Mouse (Mus musculus) CH12.LX (cell line): ENCODE measurements around the gene Trpm3. TPM values are rescaled to one million over a fixed set of nuclear protein-coding genes. Genes with fewer than 3 reads are reported as not detected.

Experiments used
- DNase-seq: peaks from one replicate; pipeline ENCODE4 v3.0.0-alpha.2; 2013; ENCODE audit errors: extremely low read depth
- H3K27ac ChIP-seq: 2 replicates; pipeline ENCODE4 v1.5.1; 2012; ENCODE audit warnings: low read depth, mild to moderate bottlenecking, control low read depth, moderate library complexity; ENCODE audit not compliant: insufficient read depth
- H3K27me3 ChIP-seq: replicated peaks from 2 replicates; pipeline ENCODE3; 2012; ENCODE audit warnings: inconsistent platforms
- H3K36me3 ChIP-seq, 2 experiments: replicated peaks in 1 of 2; 2 replicates each; pipeline versions ENCODE3 to v1.6.1; 2012; ENCODE audit warnings: inconsistent platforms in 1 of 2, low read length in 1 of 2, mild to moderate bottlenecking in 1 of 2, mixed read lengths in 1 of 2, moderate library complexity in 1 of 2; ENCODE audit not compliant: control insufficient read depth in 1 of 2, insufficient read depth in 1 of 2
- H3K4me1 ChIP-seq, 2 experiments: 2 replicates each; pipeline ENCODE4 v1.6.1; 2012; ENCODE audit warnings: inconsistent platforms in 1 of 2, moderate library complexity in 1 of 2; ENCODE audit not compliant: insufficient read depth in 2 of 2, control insufficient read depth in 1 of 2
- H3K4me2 ChIP-seq: 2 replicates; pipeline ENCODE4 v1.6.1; 2012; ENCODE audit warnings: low read depth, mild to moderate bottlenecking, control low read depth; ENCODE audit not compliant: poor library complexity, insufficient read depth, severe bottlenecking
- H3K4me3 ChIP-seq, 3 experiments: fragments of 150-350 bp in 1 of 3; sonication (generic) in 1 of 3; replicated peaks in 1 of 3; 2 replicates each; pipeline versions ENCODE3 to v1.5.1; 2011 to 2012; ENCODE audit warnings: low read depth in 2 of 3, low read length in 2 of 3, mild to moderate bottlenecking in 2 of 3, moderate library complexity in 2 of 3, control low read depth in 1 of 3, improper control_type of control experiment in 1 of 3, inconsistent platforms in 1 of 3, mixed read lengths in 1 of 3; ENCODE audit not compliant: poor library complexity in 1 of 3
- H3K79me2 ChIP-seq: replicated peaks from 2 replicates; pipeline ENCODE4 v1.6.1; 2012; ENCODE audit warnings: mild to moderate bottlenecking, moderate library complexity; ENCODE audit not compliant: control insufficient read depth, poor library complexity, insufficient read depth, severe bottlenecking; ENCODE audit errors: extremely low read depth
- H3K9ac ChIP-seq: 2 replicates; pipeline ENCODE4 v1.6.1; 2012; ENCODE audit warnings: low read depth, mild to moderate bottlenecking, control low read depth, moderate library complexity; ENCODE audit not compliant: insufficient read depth
- H3K9me3 ChIP-seq: replicated peaks from 2 replicates; pipeline ENCODE3; 2012; ENCODE audit warnings: low read length, inconsistent platforms, mixed read lengths
- CHD1 ChIP-seq: IDR thresholded peaks from 2 replicates; pipeline ENCODE4 v1.6.1; 2012; ENCODE audit warnings: low read depth, low read length, improper control_type of control experiment, inconsistent platforms
- CTCF ChIP-seq, 2 experiments: IDR thresholded peaks in 1 of 2; conservative IDR thresholded peaks in 1 of 2; 2 replicates each; pipeline ENCODE4 v1.5.1; 2011 to 2012; ENCODE audit warnings: low read depth in 2 of 2, low read length in 2 of 2, improper control_type of control experiment in 1 of 2, inconsistent platforms in 1 of 2, mild to moderate bottlenecking in 1 of 2, moderate library complexity in 1 of 2
- E2F4 ChIP-seq: IDR thresholded peaks from 2 replicates; pipeline ENCODE4 v1.6.1; 2011; ENCODE audit warnings: low read depth, low read length, improper control_type of control experiment; ENCODE audit not compliant: insufficient replicate concordance
- ETS1 ChIP-seq: conservative IDR thresholded peaks from 2 replicates; pipeline ENCODE4 v1.6.1; 2012; ENCODE audit warnings: low read depth, mild to moderate bottlenecking, inconsistent platforms, low read length, improper control_type of control experiment, moderate library complexity
- HCFC1 ChIP-seq: IDR thresholded peaks from 2 replicates; pipeline ENCODE4 v1.6.1; 2012; ENCODE audit warnings: low read depth, mild to moderate bottlenecking, inconsistent platforms, low read length, improper control_type of control experiment
- IRF4 ChIP-seq: IDR thresholded peaks from 2 replicates; pipeline ENCODE4 v1.6.1; 2014; ENCODE audit warnings: low read depth, mild to moderate bottlenecking, inconsistent platforms, low read length, improper control_type of control experiment
- JUN ChIP-seq: IDR thresholded peaks from 2 replicates; pipeline ENCODE4 v1.6.1; 2011; ENCODE audit warnings: low read depth, mild to moderate bottlenecking, low read length, improper control_type of control experiment, moderate library complexity; ENCODE audit not compliant: insufficient read depth
- KAT2A ChIP-seq: IDR thresholded peaks from 2 replicates; pipeline ENCODE4 v1.6.1; 2012; ENCODE audit warnings: low read length, improper control_type of control experiment, inconsistent platforms; ENCODE audit not compliant: insufficient replicate concordance
- MAFK ChIP-seq: IDR thresholded peaks from 2 replicates; pipeline ENCODE4 v1.6.1; 2011; ENCODE audit warnings: low read length, improper control_type of control experiment; ENCODE audit not compliant: insufficient replicate concordance
- MAX ChIP-seq: IDR thresholded peaks from 2 replicates; pipeline ENCODE4 v1.6.1; 2011; ENCODE audit warnings: low read length, improper control_type of control experiment
- MAZ ChIP-seq: IDR thresholded peaks from 2 replicates; pipeline ENCODE4 v1.6.1; 2012; ENCODE audit warnings: low read depth, mild to moderate bottlenecking, inconsistent platforms, low read length, improper control_type of control experiment, moderate library complexity
- MYC ChIP-seq: IDR thresholded peaks from 2 replicates; pipeline ENCODE4 v1.6.1; 2011; ENCODE audit warnings: low read depth, mild to moderate bottlenecking, improper control_type of control experiment, low read length
- NELFE ChIP-seq: IDR thresholded peaks from 2 replicates; pipeline ENCODE4 v1.6.1; 2011; ENCODE audit warnings: low read depth, low read length, improper control_type of control experiment
- NRF1 ChIP-seq: IDR thresholded peaks from 2 replicates; pipeline ENCODE4 v1.6.1; 2014; ENCODE audit warnings: low read depth, mild to moderate bottlenecking, inconsistent platforms, low read length, improper control_type of control experiment, moderate library complexity
- PAX5 ChIP-seq: IDR thresholded peaks from 2 replicates; pipeline ENCODE4 v1.6.1; 2012; ENCODE audit warnings: low read length, inconsistent platforms, mixed read lengths
- POLR2A ChIP-seq: IDR thresholded peaks from 2 replicates; pipeline ENCODE4 v1.6.1; 2011; ENCODE audit warnings: low read depth, mild to moderate bottlenecking, improper control_type of control experiment, low read length
- RAD21 ChIP-seq: IDR thresholded peaks from 2 replicates; pipeline ENCODE4 v1.6.1; 2011; ENCODE audit warnings: low read depth, mild to moderate bottlenecking, low read length, improper control_type of control experiment, moderate library complexity
- RCOR1 ChIP-seq: conservative IDR thresholded peaks from 2 replicates; pipeline ENCODE4 v1.6.1; 2012; ENCODE audit warnings: low read depth, mild to moderate bottlenecking, inconsistent platforms, low read length, improper control_type of control experiment
- SIN3A ChIP-seq: IDR thresholded peaks from 2 replicates; pipeline ENCODE4 v1.6.1; 2012; ENCODE audit warnings: low read length, improper control_type of control experiment, inconsistent platforms
- TBP ChIP-seq: conservative IDR thresholded peaks from 2 replicates; pipeline ENCODE4 v1.6.1; 2011; ENCODE audit warnings: low read depth, low read length, improper control_type of control experiment
- TCF12 ChIP-seq: IDR thresholded peaks from 2 replicates; pipeline ENCODE4 v1.6.1; 2014; ENCODE audit warnings: low read depth, mild to moderate bottlenecking, inconsistent platforms, low read length, improper control_type of control experiment
- UBTF ChIP-seq: IDR thresholded peaks from 2 replicates; pipeline ENCODE4 v1.6.1; 2012; ENCODE audit warnings: low read depth, mild to moderate bottlenecking, inconsistent platforms, low read length, improper control_type of control experiment, moderate library complexity
- USF2 ChIP-seq: conservative IDR thresholded peaks from 2 replicates; pipeline ENCODE4 v1.6.1; 2011; ENCODE audit warnings: low read depth, low read length, improper control_type of control experiment
- ZC3H11A ChIP-seq: IDR thresholded peaks from 2 replicates; pipeline ENCODE4 v1.6.1; 2012; ENCODE audit warnings: low read depth, mild to moderate bottlenecking, inconsistent platforms, low read length, improper control_type of control experiment
- ZKSCAN1 ChIP-seq: IDR thresholded peaks from 2 replicates; pipeline ENCODE4 v1.6.1; 2012; ENCODE audit warnings: low read depth, inconsistent platforms, low read length, improper control_type of control experiment, borderline replicate concordance
- ZMIZ1 ChIP-seq: IDR thresholded peaks from 2 replicates; pipeline ENCODE4 v1.6.1; 2012; ENCODE audit warnings: low read depth, mild to moderate bottlenecking, inconsistent platforms, low read length, improper control_type of control experiment
- ZNF384 ChIP-seq: IDR thresholded peaks from 2 replicates; pipeline ENCODE4 v1.6.1; 2012; ENCODE audit warnings: low read depth, low read length, improper control_type of control experiment, inconsistent platforms
- dilution Hi-C: fragments of 300-500 bp; cut with MboI; formaldehyde crosslinking; loops from 2 replicates; pipeline ENCODE4 v1.14.3; 2020; ENCODE audit warnings: low sequenced_read_pairs; ENCODE audit not compliant: extremely low pct_unique_long_range_greater_than_20kb, extremely low pct_ligation_motif_present
- in situ Hi-C: fragments of 300-500 bp; cut with MboI; formaldehyde crosslinking; loops from 3 replicates; pipeline ENCODE4 v1.14.3; 2019; ENCODE audit warnings: low sequenced_read_pairs, low pct_ligation_motif_present, low pct_unique_long_range_greater_than_20kb, mixed read lengths
- polyA plus RNA-seq: library from polyadenylated mRNA; unstranded; fragments of >175 nt; gene quantifications from 2 replicates; pipeline ENCODE4 v1.2.1, GENCODE M21; 2012; ENCODE audit warnings: low read depth; ENCODE audit not compliant: insufficient read length
- total RNA-seq, 2 experiments: library from RNA; depleted of rRNA; stranded (reverse); fragments of 300-350 nt in 1 of 2; fragments of >200 nt in 1 of 2; gene quantifications; 2 replicates each; pipeline ENCODE4 v1.2.3; 2012 to 2014

The Trpm3 gene
- total and polyA plus RNA-seq, 3 experiments: 0.01 TPM; not detected in 2

DNA sequence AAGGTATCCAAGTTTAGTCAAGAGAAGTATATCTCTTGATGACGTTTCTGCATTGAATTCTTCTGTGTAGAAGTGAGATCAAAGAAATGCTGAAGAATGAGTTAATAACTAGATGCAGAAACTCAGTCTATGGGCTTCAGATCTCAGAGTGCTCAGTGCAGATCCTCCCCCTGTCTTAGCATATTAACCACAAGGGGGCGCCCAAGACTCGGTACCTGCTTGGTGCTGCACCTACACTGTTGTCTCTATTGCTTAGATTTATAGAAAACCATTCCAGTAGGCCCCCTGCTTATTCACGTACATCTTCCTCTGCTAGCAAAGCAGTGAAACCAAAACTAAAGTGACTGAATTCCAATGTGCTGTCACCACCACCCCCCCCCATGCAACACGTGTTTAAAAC, 413.3 kb downstream of the Trpm3 start (continued):
- TF ChIP-seq UBTF (no peak), ETS1 (no peak)

- no peak for DNase-seq
- Histone ChIP-seq H3K4me3 (no peak overlapping the region), H3K4me2 (no peak overlapping the region), H3K27me3 (no peaks in the 10 kb centered on the region), H3K9me3 (no peaks in the 10 kb centered on the region), H3K36me3 (no peaks in the 10 kb centered on the region), H3K79me2 (no peaks in the 10 kb centered on the region), H3K27ac (no peak overlapping the region), H3K9ac (no peak overlapping the region), H3K4me1 (no peaks in the 10 kb centered on the region)
- in situ Hi-C loops: loop anchor here (25.0 kb wide), 1 partner anchor 333 kb away; no protein-coding TSS in a partner anchor
- TF ChIP-seq RAD21: no peak
- no peak for TF ChIP-seq CHD1
- TF ChIP-seq IRF4: no peak
- no peak for TF ChIP-seq NRF1
- no peak for TF ChIP-seq PAX5
- TF ChIP-seq MAX: no peak
- no peak for TF ChIP-seq ZC3H11A
- TF ChIP-seq HCFC1: no peak
- no peak for TF ChIP-seq USF2
- TF ChIP-seq CTCF (conservative IDR thresholded peaks at IDR 0.05 in 1 of 2, IDR thresholded peaks at IDR 0.05 in 1 of 2; ENCODE audit: low read depth in 2 of 2, low read length in 2 of 2): no peak
- no peak for TF ChIP-seq TBP
- no peak for TF ChIP-seq RCOR1
- no peak for TF ChIP-seq ZMIZ1
- TF ChIP-seq KAT2A: no peak
- TF ChIP-seq SIN3A: no peak
- no peak for TF ChIP-seq NELFE
- dilution Hi-C loops: no loop called here
Measured at GRCm38 (mm10) chr19:22554421-22554941, 415.6 kb downstream of the Trpm3 start.

- no peak overlapping the region for H3K4me2 ChIP-seq
- no peak for DNase-seq
- no peak overlapping the region for H3K4me3 ChIP-seq
- TF ChIP-seq POLR2A: no peak
- TF ChIP-seq ZKSCAN1: no peak
- TF ChIP-seq IRF4: no peak
- TF ChIP-seq E2F4: no peak
- TF ChIP-seq MAZ: no peak
- no peak for TF ChIP-seq HCFC1
- TF ChIP-seq MYC: no peak
- TF ChIP-seq KAT2A: no peak
- TF ChIP-seq CTCF (conservative IDR thresholded peaks at IDR 0.05 in 1 of 2, IDR thresholded peaks at IDR 0.05 in 1 of 2; ENCODE audit: low read depth in 2 of 2, low read length in 2 of 2): no peak
- no peak for TF ChIP-seq JUN
- no peak for TF ChIP-seq RAD21
- TF ChIP-seq TCF12: no peak
- no peak for TF ChIP-seq NELFE
- TF ChIP-seq MAFK: no peak
- TF ChIP-seq MAX: no peak
- TF ChIP-seq ZNF384: no peak
- TF ChIP-seq ZMIZ1: no peak
- TF ChIP-seq RCOR1: no peak
- in situ Hi-C loops: loop anchor here (25.0 kb wide), 1 partner anchor 315 kb away; no protein-coding TSS in a partner anchor
- no peaks in the 10 kb centered on the region for H3K9me3 ChIP-seq
- H3K4me1 ChIP-seq: no peaks in the 10 kb centered on the region
- no peaks in the 10 kb centered on the region for H3K27me3 ChIP-seq
- no peak overlapping the region for H3K9ac ChIP-seq
- dilution Hi-C loops: no loop called here
- H3K36me3 ChIP-seq: no peaks in the 10 kb centered on the region
- H3K27ac ChIP-seq: no peak overlapping the region
- no peaks in the 10 kb centered on the region for H3K79me2 ChIP-seq
Measured at GRCm38 (mm10) chr19:22572396-22572795, 433.6 kb downstream of the Trpm3 start.
